Mouse (Mus musculus) hindbrain, embryonic 12.5 days (tissue): ENCODE data around the gene Psmg4. TPM values are rescaled to one million over a fixed set of nuclear protein-coding genes. Genes with fewer than 3 reads are reported as not detected.

Source experiments
- ATAC-seq: fragments of 200-750 bp; cut with Nextera tagmentation; 2 replicates; pipeline ENCODE4 v1.8.0; 2017; ENCODE audit warnings: moderate TSS enrichment; ENCODE audit not compliant: low FRiP score
- H3K27ac ChIP-seq: fragments of 300-500 bp; sonication (generic); 2 replicates; pipeline ENCODE4 v1.5.1; 2016; ENCODE audit warnings: mild to moderate bottlenecking
- H3K27me3 ChIP-seq: fragments of 300-500 bp; sonication (generic); 2 replicates; pipeline ENCODE4 v1.6.1; 2016; ENCODE audit warnings: mild to moderate bottlenecking
- H3K36me3 ChIP-seq: fragments of 300-500 bp; sonication (generic); 2 replicates; pipeline ENCODE4 v1.6.1; 2016; ENCODE audit warnings: mild to moderate bottlenecking
- H3K4me1 ChIP-seq: fragments of 300-500 bp; sonication (generic); 2 replicates; pipeline ENCODE4 v1.6.1; 2016
- H3K4me2 ChIP-seq: fragments of 300-500 bp; sonication (generic); replicated peaks from 2 replicates; pipeline ENCODE4 v1.6.1; 2016; ENCODE audit warnings: mild to moderate bottlenecking
- H3K4me3 ChIP-seq: fragments of 300-500 bp; sonication (generic); 2 replicates; pipeline ENCODE4 v1.5.1; 2016; ENCODE audit warnings: mild to moderate bottlenecking
- H3K9ac ChIP-seq: fragments of 300-500 bp; sonication (generic); 2 replicates; pipeline ENCODE4 v1.6.1; 2016; ENCODE audit warnings: mild to moderate bottlenecking, moderate library complexity
- H3K9me3 ChIP-seq: fragments of 300-500 bp; sonication (generic); replicated peaks from 2 replicates; pipeline ENCODE4 v1.6.1; 2016; ENCODE audit warnings: mild to moderate bottlenecking
- WGBS: fragments of 180-500 bp; shearing (Covaris S2); methylation state at CpG from one replicate; pipeline ENCODE4 v1.1.7; 2016; 5-methylcytosine and 5-hydroxymethylcytosine counted together
- polyA plus RNA-seq: library from polyadenylated mRNA; unstranded; fragments of >200 nt; fragmentation: Nextera tagmentation; extraction: Ambion mirVana; gene quantifications from 2 replicates; pipeline ENCODE4 v1.2.1, GENCODE M21; 2016

The Psmg4 gene
- polyA plus RNA-seq, 1 experiment from 2014 or later, result 93.8 TPM

DNA sequence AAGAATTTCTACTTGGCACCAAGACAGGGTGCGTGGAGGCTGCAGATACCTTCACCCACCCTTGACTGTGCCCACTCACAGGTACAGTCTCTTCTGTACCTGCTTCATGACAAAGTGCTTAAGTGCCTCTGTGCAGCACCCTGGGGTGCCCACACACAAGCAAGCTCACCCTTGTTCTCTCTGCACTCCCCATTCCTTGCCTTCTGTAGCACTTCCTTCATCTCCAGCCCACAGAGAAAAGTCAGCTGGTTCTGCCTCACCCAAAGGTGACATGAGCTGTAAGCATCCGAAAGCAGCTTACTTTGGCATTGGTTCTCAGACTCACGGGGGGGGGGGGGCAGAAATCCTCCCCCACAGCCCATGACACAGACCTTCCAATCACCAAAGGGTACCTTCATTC lies 52.1 kb downstream of the Psmg4 start:
- WGBS, result 89% methylated on average over 3 of the region's 3 CpGs
- Histone ChIP-seq H3K4me1 (no peaks in the 10 kb centered on the region), H3K9me3 (no peaks in the 10 kb centered on the region), H3K9ac (no peak overlapping the region), H3K4me3 (no peak overlapping the region), H3K36me3 (no peaks in the 10 kb centered on the region), H3K27me3 (no peaks in the 10 kb centered on the region), H3K27ac (no peak overlapping the region), H3K4me2 (no peak overlapping the region)
- ATAC-seq, result no peak

- WGBS, result 79% methylated on average over 3 of the region's 3 CpGs
- Histone ChIP-seq H3K36me3 (no peaks in the 10 kb centered on the region), H3K27ac (no peak overlapping the region), H3K4me3 (no peak overlapping the region), H3K4me2 (no peak overlapping the region), H3K9me3 (no peaks in the 10 kb centered on the region), H3K9ac (no peak overlapping the region), H3K4me1 (peaks cover 8% of the 10 kb centered on the region), H3K27me3 (no peaks in the 10 kb centered on the region)
- ATAC-seq, result no peak
Measured at GRCm38 (mm10) chr13:34218776-34219175, 56.0 kb downstream of the Psmg4 start.

DNA sequence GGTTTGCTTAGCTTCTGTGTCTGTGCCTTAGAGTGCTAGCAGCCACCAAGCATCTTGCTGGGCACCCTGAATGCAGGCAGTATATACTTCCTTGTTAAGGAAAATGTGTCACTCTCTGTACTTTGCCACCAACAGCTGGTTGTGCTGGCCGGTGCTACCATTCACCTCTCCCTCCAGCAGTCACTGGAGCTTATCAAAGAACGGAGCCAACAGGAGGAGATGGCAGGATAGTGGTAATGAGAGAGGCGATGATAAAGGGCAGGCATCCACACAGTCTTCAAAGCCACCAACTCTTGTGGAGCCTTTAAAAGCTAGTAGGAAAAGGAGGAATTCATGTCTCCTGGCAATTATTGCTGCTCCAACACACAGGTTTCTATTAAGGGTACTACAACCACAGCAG lies 57.0 kb downstream of the Psmg4 start:
- peaks cover 8% of the 10 kb centered on the region for H3K4me1 ChIP-seq
- WGBS, result 85% methylated on average over 3 of the region's 3 CpGs
- H3K27me3 ChIP-seq, result no peaks in the 10 kb centered on the region
- no peak overlapping the region for H3K4me2 ChIP-seq
- H3K9me3 ChIP-seq, result no peaks in the 10 kb centered on the region
- no peaks in the 10 kb centered on the region for H3K36me3 ChIP-seq
- H3K4me3 ChIP-seq, result no peak overlapping the region
- no peak overlapping the region for H3K9ac ChIP-seq
- no peak for ATAC-seq
- no peak overlapping the region for H3K27ac ChIP-seq

GRCm38 (mm10) chr13:34222985-34223384 lies 60.2 kb downstream of the Psmg4 start:
- no peak for ATAC-seq
- Histone ChIP-seq H3K4me2 (no peak overlapping the region), H3K27me3 (no peaks in the 10 kb centered on the region), H3K4me3 (no peak overlapping the region), H3K27ac (no peak overlapping the region), H3K36me3 (no peaks in the 10 kb centered on the region), H3K4me1 (peaks cover 23% of the 10 kb centered on the region), H3K9ac (no peak overlapping the region), H3K9me3 (no peaks in the 10 kb centered on the region)
- 62% methylated on average over 7 of the region's 7 CpGs for WGBS

DNA sequence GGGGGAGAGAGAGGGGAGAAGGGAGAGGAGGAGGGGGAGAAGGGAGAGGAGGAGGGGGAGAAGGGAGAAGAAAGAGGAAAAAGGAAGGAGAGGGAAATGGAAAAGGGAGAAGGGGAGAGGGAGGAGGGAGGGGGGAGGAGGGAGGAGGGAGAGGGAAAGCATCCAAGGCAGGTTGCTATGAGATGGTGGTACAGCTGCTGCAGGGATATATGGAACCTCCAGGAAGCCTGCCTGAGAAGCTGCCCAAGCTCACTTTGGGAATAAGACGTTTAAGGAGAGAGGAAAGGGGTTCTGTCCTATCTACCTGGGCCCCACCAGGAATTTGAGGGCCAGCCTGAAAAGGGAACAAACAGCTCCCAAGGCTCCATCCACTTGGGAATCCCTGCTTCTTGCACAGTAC lies 64.2 kb downstream of the Psmg4 start:
- Histone ChIP-seq H3K27me3 (no peaks in the 10 kb centered on the region), H3K4me1 (peaks cover 27% of the 10 kb centered on the region), H3K9ac (no peak overlapping the region), H3K4me2 (no peak overlapping the region), H3K27ac (no peak overlapping the region), H3K9me3 (no peaks in the 10 kb centered on the region), H3K4me3 (no peak overlapping the region), H3K36me3 (no peaks in the 10 kb centered on the region)
- no peak for ATAC-seq
- 14% methylated on average over 1 of the region's 1 CpGs for WGBS

Other genes with a start within 250 kb of the Psmg4 start
- gene Nqo2, start 198.3 kb upstream of the Psmg4 start, polyA plus RNA-seq, result 15.9 and 16.0 TPM in 2 replicates
- 11.3 and 12.9 TPM in 2 replicates for gene Ripk1, start 160.6 kb upstream of the Psmg4 start, polyA plus RNA-seq
- 43.0 and 44.2 TPM in 2 replicates for gene Serpinb6a, start 160.2 kb upstream of the Psmg4 start, polyA plus RNA-seq
- gene Bphl, start 125.4 kb upstream of the Psmg4 start, polyA plus RNA-seq, result 34.4 and 44.0 TPM in 2 replicates
- 785 and 845 TPM in 2 replicates for gene Tubb2a, start 85.0 kb upstream of the Psmg4 start, polyA plus RNA-seq
- gene Tubb2b, start 32.5 kb upstream of the Psmg4 start, polyA plus RNA-seq, result 363 and 373 TPM in 2 replicates
- gene Slc22a23, start 182.2 kb downstream of the Psmg4 start, polyA plus RNA-seq, result 14.0 and 16.1 TPM in 2 replicates